Mouse (Mus musculus) yolk sac, embryonic 10.5 days (tissue): ENCODE data around the gene Elf1.
"Not testable (repeated sequence)": the region's sequence is repeated elsewhere in the genome, so short reads cannot be mapped to it uniquely, and the experiment has no call there.

Source experiments
- DNase-seq: peaks from one replicate; pipeline ENCODE4 v3.0.0-alpha.2; 2017; ENCODE audit warnings: low spot score

The Elf1 gene

DNA sequence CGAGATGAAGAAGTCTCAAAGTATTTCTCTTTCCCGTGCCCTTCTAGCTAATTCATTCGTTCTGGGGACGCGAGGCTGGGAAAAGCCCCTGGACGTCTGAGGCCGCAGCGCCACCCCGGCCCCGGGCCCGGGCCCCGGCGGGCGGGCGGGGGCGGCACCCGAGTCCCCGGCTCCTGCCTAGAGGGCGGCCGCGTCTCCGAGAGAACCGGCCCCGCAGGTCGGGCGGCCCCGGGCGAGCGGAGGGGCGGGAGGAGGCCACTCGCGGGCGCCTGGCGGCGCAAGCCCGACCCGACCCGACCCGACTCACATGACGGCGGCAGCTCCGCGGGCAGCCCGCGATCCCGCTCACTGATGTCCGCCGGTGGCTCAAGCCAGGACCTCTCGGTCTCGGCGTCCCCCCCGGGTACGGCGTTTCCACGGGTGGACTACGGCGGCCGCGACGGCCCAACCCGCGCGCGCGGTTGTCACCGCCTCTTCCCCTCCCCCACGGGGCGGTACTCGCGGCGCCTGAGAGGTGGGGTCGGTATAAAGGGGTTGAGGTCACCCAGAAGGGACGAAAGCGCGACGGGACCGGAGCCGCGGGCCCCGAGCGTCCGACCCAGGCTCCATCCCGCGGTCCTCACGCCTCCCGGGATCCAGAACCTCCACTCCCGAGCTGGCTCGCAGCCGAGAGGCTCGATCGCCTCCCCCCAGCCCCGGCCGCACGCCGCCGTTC, at the start of gene Elf1:
Gene Elf1, plus strand, starts transcription at position 571 of the 715 bp plus-strand sequence.
- DNase-seq: peak; percentile 93

DNA sequence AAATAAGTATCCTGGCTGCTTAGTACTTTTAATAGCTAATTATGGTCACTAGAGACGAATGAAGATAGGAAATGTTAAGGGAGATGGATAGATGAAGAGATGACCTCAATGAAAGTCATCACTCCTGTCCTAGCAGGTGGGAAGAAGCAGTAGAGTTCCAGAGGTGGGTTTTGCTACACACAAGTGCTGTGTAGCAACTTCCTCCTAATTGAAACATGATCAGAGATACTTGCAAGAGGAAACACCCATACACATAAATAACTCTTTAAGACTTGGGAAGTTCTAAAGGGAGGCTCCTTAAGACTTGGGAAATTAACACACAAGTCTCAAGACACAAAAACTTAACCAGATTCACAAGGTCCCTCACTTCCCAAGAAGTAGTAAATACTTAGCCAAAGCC, 46.9 kb upstream of the Elf1 start:
- no peak for DNase-seq

DNA sequence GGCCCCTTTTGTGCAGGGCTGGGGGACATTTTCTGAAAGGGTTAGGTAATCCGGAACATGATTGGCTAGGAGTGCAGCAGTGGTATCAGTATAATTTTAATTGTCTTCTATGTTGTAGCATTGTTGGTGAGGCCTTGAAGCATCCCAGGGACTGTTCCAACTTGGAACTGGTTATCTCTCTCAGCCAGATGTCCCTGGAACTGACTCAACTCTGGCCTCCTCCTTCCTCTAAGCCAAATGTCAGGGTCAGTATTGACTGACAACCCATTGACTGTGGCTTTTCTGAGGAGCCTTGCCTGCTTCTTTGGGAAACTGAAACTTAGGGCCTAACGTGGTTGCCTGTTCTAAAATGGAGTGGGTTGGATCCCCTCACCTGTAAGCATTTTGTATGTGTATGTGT, 40.3 kb upstream of the Elf1 start:
- DNase-seq: no peak

DNA sequence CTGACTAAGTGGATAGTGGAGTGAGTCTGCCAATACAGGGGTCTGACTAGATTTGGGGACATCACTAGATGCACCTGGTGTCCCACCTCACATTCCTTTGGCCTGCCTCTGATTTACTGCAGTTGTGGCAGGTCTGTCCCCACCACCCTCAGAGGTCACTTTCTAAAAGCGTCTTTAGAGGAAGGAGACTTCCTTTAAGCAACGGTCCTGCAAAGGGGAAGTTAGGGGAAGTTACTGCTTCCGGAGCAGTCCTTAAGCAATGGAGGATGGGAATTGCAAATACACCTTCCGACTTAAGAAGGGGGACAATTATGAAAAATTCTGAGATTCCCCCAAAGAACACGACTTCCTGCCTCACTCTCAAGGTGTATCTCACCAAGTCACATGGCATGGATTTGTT, 39.6 kb upstream of the Elf1 start:
- DNase-seq: no peak

DNA sequence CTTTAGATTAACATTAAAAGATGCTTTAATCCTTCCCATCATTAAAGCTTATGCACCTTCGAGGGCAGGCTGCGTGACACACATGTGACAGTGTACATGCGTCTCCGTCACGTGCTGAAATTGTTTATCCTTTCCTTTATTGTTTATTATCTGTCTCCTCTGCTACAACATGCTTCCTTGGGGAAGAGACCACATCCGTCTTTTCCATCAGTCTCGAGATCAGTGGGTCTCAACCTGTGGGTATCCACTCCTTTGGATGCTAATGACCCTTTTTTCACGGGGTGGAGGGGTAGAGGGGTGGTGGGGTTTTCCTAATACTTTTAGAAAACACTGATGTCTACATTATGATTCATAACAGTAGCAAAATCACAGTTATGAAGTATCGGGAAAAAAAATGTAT, 36.4 kb upstream of the Elf1 start:
- no peak for DNase-seq

DNA sequence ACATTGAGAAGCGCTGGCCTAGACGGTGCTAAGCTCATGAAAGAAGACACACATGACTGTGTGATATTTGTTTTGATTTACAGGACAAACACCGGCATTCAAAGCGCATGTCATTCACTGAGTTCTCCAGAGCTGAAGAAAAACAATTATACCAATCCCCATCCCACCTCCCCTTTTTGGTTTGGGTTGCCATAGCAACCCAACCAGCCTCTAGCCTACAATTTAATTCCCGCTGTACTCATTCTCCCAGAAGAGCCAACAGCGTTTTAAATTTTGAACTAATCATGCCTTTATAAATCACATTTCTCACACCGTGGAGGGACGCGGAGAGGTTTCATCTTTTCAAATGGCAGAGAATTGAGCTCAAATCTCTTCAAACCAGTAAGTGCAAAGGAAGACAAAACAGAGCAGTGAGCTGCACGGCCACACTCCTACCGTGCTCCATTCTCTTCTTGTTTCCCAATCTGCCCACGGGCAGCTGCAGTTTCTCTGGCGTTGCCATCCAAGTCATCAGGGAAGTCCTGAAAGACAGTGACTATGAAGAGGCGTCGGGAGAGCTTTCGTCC, 35.9 kb upstream of the Elf1 start:
- no peak for DNase-seq

DNA sequence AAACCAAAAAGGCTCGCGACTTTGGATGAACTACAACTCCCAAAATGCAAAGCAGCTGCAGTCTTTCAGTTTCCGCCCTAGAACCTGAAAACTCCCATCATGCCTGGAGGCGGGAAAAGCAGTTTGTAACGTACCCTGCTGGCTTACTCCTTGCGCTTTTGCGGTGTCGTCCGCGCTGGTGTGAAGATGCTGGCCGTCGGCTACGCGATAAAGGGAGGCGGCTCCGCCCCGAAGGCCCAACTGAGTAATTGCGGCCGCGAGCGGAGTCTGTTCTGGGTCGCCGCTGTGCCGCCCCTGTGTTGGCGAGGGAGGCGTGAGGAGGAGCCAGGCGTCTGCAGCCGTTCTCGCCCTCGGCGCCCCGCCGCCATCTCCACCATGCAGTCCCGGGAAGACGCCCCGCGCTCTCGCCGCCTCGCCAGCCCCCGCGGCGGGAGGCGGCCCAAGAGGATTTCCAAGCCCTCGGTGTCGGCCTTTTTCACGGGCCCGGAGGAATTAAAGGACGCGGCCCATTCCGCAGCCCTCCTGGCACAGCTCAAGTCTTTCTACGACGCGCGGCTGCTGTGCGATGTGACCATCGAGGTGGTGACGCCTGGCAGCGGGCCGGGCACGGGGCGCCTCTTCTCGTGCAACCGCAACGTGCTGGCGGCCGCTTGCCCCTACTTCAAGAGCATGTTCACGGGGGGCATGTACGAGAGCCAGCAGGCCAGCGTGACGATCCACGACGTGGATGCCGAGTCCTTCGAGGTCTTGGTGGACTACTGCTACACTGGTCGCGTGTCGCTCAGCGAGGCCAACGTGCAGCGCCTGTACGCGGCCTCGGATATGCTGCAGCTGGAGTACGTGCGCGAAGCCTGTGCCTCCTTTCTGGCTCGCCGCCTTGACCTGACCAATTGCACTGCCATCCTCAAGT, 29.1 kb upstream of the Elf1 start, which contains the start of gene Kbtbd6:
Gene Kbtbd6, plus strand, starts transcription at position 155 of the 910 bp plus-strand sequence.
- DNase-seq: peak; percentile 91

DNA sequence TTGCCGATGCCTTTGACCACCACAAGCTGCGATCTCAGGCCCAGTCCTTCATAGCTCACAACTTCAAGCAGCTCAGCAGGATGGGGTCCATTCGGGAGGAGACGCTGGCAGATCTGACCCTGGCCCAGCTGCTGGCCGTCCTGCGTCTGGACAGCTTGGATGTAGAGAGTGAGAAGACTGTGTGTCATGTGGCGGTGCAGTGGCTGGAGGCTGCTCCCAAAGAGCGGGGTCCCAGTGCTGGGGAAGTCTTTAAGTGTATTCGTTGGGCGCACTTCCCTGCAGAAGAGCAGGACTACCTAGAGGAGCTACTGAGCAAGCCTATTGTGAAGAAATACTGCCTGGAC, 28.4 kb upstream of the Elf1 start:
- DNase-seq: not testable (repeated sequence)

DNA sequence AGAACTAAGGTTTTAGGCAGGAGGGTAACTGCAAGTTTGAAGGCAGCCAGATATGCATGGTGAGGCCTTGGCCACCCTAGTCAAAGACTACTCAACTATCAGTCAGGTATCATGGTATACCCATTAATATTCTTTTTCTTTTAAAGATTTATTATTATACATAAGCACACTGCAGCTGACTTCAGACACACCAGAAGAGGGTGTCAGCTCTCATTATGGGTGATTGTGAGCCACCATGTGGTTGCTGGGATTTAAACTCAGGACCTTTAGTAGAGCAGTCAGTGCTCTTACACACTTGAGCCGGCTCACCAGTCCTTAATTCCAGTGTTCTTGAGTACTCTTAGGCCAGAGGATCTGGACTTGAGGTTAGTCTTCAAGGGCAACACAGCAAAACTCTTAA, 20.6 kb upstream of the Elf1 start:
- DNase-seq: no peak

DNA sequence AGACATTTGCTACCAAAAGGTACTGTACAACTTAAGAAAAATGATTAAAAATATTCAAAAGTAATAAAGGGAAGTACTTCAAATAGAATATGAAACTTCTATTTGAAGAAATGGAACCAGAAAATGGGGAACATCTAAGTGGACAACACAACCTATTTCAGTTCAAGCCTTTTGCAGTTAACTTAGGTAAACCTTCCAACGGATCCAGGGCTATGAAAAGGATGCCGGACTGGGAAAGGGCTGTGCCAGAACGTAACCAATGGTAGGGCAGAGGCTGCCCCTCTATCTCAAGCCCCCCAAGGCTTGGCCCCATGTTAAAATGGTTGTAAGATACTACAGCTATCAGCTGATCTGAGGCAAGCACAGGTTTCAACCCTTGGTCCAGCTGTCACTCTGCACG, 20.0 kb upstream of the Elf1 start:
- no peak for DNase-seq

DNA sequence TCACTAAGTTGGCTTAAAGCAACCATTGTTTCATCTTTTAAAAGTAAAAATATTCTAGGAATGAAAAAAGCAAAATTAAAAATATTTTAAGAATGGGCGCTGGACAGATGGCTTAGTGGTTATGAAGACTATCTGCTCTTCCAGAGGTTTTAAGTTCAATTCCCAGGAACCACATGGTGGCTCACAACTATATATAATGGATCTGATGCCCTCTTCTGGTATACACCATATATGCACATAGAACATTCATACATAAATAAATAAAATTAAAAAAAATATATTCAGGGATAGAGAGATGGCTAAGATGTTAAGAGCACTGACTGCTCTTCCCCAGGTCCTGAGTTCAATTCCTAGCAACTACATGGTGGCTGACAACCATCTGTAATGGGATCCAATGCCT, 15.4 kb upstream of the Elf1 start:
- no peak for DNase-seq

DNA sequence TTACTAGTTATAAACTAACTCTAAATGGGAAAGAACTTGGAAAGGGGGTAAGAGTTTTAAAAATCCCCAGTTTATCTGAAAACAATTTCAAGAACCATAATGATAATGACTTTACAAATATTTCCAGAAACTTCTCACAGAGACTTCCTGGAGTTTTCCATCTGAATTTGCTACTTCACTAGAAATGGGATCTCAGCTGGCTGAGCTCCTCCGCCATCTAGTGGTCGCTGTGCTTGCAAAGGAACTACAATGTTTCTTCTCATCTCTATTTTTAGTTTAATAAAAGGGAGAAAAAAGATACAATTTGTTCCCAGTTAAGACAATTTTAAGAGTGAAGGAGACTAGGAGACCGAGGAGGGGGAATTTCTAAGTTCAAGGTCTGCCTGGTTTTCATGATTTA, 13.4 kb upstream of the Elf1 start:
- DNase-seq: no peak

DNA sequence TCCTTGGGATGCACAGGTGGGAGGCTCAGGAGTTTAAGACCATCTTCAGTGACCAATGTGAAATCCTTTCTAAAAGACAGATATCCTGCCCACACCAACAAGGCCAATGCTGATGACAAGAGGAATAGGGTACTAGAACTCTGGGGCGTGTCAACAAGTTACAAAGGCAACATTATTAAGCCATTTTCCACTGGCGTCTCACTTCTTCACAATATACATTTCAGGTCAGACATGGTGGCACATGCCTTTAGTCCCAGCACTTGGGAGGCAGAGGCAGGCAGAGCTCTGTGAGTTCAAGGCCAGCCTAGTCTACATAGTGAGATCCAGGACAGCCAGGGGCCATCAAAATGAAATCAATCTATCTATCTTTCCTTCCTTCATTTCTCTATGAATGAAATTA, 7.6 kb upstream of the Elf1 start:
- no peak for DNase-seq

DNA sequence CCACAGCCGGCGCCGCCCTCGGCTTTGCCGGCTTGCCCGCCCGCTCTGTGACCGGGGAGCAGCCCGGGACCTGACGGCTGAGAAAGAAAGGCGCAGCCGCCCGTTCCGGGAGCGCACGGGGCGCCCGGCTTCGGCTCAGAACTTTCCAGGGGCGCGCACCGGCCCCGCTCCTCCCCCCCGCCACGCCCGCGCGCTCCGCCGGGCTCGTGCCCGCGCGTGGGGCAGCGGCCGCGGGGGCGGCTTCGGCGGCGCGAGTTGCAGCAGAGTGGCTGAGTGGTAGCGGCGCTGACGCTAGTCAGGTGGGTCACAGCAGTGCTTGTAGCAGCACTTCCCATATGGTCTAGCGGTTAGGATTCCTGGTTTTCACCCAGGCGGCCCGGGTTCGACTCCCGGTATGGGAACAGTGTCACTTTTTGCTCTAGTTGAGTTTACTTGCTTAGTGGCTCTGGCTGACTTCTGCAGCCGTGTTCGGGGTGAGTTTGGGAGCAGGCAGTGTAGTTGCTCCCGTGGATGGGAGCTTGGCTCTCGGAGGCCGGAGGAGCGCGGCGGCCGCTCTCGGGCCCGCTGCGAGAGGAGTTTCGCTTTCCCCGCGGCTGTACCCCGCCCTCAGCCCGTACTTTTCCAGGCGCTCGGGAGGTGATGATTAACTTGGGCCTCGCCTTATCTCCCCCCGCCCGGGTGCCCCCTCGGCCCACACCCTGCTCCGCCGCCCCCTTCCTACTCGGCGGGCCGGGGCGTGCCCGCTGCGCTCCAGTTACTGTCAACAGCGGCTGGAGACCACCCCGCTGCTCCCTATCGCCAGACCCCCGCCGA, 551 bp downstream of the Elf1 start, which contains the start of gene Wbp4:
Gene Wbp4, minus strand, starts transcription at position 182 of the 813 bp plus-strand sequence.
- peak; percentile 94 for DNase-seq

DNA sequence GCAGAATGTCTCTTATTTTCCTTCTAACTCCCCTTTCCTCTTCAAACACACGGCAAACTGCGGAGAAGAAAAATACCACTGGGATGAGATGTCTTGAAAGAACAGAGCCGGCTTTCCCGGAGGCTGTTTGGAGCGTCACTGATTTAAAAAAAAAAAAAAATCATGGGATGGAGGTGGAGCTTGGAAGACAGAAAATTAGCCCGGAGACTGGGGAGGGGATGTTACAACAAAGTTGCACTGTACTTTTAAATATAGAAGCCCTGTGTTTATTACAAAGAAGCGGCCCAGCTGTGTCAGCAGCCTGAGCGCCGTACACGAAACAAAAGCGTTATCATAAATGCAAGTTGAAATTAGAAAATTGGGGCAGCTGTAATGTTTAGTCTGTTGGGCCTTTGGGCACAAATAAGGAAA, 1.3 kb downstream of the Elf1 start:
- DNase-seq: no peak

DNA sequence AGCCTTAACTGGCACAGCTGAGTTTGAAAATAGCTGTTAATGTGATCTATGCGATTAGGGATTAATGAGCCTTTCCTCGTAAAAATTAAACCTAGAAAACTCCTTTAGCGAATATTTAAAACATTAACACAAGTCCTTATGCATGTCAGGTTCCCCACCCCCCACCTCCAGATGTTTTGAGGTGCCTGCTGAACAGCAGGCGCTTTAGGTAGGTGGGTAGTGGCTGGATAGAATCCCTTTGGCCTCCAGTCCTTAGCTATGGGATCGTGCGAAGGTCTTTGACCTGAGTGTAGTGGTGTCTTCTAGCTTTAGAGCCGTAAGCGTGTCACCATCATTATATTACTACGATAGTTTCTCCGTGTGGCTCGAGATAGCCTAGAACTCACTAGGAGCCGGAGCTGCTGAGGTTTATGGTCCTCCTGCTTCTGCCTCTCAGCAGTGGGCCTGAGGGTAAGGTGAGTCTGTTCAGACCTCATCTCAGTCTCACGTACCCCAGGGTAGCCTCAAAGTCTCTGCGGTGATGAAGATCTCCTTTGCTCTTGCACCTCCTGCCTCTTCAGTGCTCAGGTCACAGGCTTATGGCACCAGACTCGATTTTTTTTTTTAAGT, 1.9 kb downstream of the Elf1 start:
- DNase-seq: no peak

DNA sequence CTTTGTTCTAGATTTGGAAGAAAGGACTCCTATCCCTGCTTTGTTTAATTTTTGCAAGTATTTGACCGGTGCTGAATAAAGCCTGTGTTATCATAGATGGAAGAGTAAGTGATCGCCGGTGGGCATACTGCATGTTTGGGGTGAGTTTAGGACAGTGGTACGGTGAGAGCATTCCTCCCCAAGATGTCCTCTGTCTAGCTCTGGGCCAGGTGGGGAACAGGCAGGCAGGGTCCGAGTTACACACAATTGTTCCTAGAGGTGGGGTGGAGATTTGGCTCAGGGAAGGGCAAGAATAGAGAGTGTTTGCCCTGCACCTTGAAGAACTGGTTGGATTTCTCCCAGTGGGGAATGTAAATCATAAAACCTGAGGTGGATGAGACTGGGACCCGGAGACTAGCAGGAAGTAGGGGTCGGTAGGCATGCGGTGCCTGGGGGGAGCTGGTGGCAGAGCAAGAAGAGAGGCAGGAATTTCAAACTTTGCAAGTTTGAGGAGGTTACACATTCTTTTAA, 2.7 kb downstream of the Elf1 start:
- no peak for DNase-seq

DNA sequence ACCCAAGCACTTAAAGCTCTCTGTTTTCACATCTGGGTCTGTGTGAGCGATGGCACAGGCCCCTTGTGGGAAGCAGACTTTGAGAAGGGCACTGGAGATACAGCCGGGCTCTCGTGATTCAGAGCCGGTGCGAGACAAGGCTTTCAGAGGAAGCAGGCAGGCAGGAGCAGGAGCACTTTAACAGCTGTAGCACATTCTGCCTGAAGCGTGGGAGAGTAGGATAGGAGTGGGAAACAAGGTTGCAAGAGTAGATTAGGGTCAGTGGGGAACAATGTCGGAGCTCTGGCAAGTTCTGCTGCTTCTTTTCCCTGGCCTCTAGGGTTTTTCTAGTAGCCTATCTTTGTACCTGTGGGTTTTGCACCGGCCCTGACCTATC, 5.6 kb downstream of the Elf1 start:
- DNase-seq: no peak

DNA sequence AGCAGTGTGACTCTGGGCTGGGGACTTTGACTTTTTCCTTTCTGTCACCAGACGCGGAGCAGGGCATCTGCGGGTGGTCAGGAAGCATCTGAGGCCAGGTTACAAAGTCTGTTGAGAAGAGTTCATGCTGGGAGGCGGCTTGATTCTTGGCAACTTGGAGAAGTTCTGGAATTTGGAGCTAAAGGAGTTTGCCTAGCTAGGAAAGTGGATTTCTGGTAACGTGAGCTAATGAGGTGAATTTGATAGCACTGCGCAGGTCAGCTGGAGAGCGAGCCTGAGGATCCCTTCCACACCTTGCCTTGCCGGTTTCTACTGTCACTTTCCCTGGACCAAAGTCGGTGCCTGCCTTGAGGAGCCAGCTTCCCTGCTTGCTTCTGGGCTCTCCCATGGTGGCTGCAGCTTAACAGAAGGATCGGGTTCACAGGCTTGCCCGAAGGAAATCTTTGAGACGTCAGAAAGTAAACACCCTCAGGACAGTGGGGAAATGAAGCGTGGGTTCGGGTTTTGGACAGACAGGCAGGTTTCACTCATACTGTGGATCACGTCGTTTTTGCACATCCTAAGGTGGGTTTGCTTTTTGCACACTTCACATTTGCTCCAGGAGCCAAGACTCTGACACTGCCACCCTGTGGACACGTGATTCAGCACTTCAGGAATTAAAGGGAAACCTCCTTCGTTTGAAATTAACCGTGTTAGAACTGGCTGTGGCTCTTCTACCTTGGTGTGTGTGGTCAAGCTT, 6.2 kb downstream of the Elf1 start:
- DNase-seq: peak; percentile 80

DNA sequence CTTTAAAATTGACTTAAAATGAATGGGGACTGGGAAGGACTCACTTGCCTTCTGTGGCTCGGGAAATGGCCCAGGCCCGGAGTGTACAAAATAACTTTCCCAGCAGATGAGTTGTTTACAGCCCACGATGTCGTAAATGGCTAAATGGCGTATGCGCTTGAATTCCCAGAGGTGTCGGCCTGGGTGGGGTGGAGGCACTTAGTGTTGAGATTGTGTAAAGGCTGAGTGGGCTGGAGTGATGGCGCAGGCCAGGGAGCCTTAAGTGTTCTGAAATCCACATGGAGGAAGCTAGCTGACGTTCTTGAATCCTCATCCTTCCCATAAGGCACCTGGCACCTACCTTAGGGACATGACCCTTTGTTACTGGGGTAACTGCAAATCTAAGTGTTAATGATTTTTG, 7.5 kb downstream of the Elf1 start:
- no peak for DNase-seq

DNA sequence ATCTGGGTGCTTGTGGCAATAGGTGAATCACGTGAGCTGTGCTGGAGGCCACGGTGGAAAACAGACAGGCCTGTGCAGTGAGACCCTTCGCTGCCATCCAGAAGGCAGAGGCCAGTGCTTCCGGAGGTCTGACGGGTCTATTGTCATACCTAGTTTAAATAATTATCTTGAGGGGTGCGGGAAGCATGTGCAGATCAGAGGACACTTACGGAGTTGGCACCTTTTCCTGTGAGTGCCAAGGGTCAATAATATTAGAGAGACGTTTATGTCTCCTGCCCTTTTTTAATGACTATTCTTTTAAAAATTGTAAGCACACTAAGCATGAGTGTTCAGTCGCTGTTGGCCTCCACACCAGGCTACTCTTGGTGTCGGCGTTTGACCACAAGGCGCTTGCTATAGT, 8.2 kb downstream of the Elf1 start:
- DNase-seq: no peak
